Mouse (Mus musculus): ENCODE data around the gene 1700092M07Rik.

1700092M07Rik gene

DNA sequence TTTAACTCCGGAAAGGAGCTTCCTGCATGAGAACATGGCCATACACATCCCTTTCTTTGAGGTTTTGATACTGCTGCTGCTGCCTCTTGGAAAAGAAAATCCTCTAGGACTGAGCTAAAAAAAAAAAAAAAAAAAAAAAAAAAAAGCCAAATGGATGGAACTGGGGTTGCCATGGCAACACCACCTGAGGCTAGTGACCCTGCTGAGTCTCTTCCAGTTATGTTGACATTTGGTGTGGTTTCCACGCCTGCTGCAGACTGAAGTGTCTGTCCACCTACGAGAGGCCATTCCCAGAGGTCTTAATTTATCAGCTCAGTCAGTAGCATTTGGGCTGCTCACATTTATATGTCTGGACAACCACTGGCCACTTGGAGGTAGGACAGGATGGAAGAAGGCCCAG is 48.0 kb downstream of the 1700092M07Rik start:
- no peak for ATAC-seq (ENCODE audit: insufficient number of reproducible peaks, low FRiP score, low TSS enrichment)

DNA sequence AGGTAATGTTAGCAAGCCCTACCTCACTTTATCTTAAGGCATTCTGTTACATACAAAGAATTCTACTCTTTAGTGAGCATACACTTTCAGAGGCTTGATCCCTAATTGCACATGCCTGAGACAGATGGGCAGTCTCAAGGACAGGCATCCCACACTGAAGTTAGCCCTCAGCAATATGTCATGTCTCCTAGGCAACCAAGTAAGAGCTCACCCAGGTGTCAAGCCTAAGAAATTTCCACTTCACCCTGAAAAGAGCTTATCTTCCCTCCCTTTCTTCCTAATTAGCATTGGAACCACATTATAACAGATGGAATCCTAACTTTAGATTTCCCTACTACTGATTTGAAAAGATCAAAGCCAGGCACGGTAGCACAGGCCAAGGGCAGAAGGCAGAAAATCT is 48.7 kb downstream of the 1700092M07Rik start:
- no peak for ATAC-seq (ENCODE audit: insufficient number of reproducible peaks, low FRiP score, low TSS enrichment)

DNA sequence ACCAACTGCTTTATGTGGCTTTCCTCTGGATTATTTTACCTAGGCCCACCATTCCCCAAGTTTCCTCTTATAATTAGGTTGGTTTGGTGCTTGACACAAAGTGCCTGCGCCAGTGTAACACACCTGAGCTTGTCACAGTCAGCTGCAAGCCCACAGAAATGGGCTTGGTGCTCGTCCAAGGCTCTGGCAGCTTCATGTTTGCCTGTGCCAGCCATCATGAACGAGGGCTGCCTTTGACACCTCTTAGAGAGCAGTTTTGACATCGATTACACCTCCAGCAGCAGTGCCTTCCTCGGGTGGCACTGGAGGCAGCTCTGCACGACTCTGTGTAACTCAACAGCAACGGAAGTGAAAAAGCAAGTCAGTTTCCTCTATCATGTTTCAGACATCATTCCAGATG is 49.7 kb downstream of the 1700092M07Rik start:
- no peak for ATAC-seq (ENCODE audit: insufficient number of reproducible peaks, low FRiP score, low TSS enrichment)

All from cerebellum, adult (tissue).